Mouse (Mus musculus): ENCODE results near the gene Vwa2. TPM values are rescaled to one million over a fixed set of nuclear protein-coding genes. Genes with fewer than 3 reads are reported as not detected.
A peak's percentile ranks its signal among the peaks of the same experiment; 100 is the strongest.

Gene Vwa2
- polyA plus RNA-seq, 1 experiment, result 0.08 TPM

DNA sequence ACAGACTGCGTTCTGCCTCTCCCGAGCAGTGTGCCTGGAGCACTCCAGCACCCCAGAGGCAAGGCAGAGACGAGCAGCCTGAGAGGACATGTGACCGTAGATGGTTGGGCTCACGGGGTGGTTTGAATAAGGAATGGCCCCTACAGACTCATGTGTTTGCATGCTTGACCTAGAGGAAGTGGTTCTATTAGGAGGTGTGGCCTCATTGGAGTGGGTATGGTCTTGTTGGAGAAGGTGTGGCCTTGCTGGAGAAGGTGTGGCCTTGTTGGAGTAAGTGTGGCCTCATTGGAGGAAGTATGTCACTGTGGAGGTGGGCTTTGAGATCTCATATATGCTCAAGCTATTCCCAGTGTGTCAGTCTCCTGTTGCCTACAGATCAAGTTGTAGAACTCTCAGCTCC, 63.9 kb downstream of the Vwa2 start:
- no peak overlapping the region for H3K4me2 ChIP-seq (ENCODE audit: low read depth)
- no peaks in the 10 kb centered on the region for H3K36me3 ChIP-seq (ENCODE audit: control insufficient read depth, insufficient read depth)
- no peak overlapping the region for H3ac ChIP-seq (ENCODE audit: control insufficient read depth, insufficient read length)
- H3K27me3 ChIP-seq (ENCODE audit: control insufficient read depth, insufficient read depth, insufficient read length), result no peaks in the 10 kb centered on the region
- TF ChIP-seq POLR2AphosphoS2 (IDR thresholded peaks at IDR 0.05; ENCODE audit: insufficient read length, low read depth) (no peak), MYOG (IDR thresholded peaks at IDR 0.05; ENCODE audit: control insufficient read depth in 1 of 3, insufficient read depth in 1 of 3, insufficient read length in 2 of 3, low read depth in 2 of 3) (no peak), TCF12 (IDR thresholded peaks at IDR 0.05; ENCODE audit: insufficient read depth, poor library complexity, severe bottlenecking) (no peak), CEBPB (IDR thresholded peaks at IDR 0.05; ENCODE audit: insufficient read depth, poor library complexity, severe bottlenecking) (no peak), REST (IDR thresholded peaks at IDR 0.05; ENCODE audit: insufficient read depth, insufficient read length) (no peak)
- H3K4me3 ChIP-seq, result no peak overlapping the region
- no peaks in the 10 kb centered on the region for H3K79me2 ChIP-seq (ENCODE audit: control insufficient read depth, insufficient read depth)

DNA sequence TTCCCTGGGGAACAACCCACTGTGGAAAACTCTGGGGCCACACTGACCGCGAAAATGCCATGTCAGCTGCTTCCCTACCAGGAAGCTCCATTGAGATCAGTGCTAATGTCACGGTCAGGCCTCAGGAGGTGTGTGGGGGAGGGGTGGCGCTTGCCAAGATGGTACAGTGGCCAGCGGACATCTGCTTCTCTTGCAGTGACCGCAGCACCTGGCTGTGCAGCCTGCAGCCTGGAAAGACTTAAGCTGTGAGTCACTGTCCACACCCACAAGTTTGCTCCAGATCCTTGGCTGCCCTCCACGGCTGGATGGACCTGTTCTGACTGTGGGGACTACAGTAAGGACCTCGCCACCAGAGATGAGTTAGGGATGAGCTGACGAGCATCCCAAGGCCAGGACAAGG, 65.8 kb downstream of the Vwa2 start:
- Histone ChIP-seq H3K4me2 (ENCODE audit: low read depth) (peak overlapping the region; percentile 59), H3K4me3 (no peak overlapping the region), H3K27me3 (ENCODE audit: control insufficient read depth, insufficient read depth, insufficient read length) (no peaks in the 10 kb centered on the region), H3ac (ENCODE audit: control insufficient read depth, insufficient read length) (no peak overlapping the region), H3K36me3 (ENCODE audit: control insufficient read depth, insufficient read depth) (peaks cover 7% of the 10 kb centered on the region), H3K79me2 (ENCODE audit: control insufficient read depth, insufficient read depth) (no peaks in the 10 kb centered on the region)
- TF ChIP-seq POLR2A (IDR thresholded peaks at IDR 0.05; ENCODE audit: insufficient read length, low read depth) (no peak), E2F4 (IDR thresholded peaks at IDR 0.05; ENCODE audit: insufficient read depth) (no peak), MAX (IDR thresholded peaks at IDR 0.05; ENCODE audit: low read depth) (no peak), POLR2AphosphoS2 (IDR thresholded peaks at IDR 0.05; ENCODE audit: insufficient read length, low read depth) (peak; percentile 33), MYOD1 (IDR thresholded peaks at IDR 0.05; ENCODE audit: control insufficient read depth in 1 of 3, insufficient read length in 2 of 3, low read depth in 2 of 3) (peak; percentile 73 to 100 (median 99)), TCF3 (IDR thresholded peaks at IDR 0.05; ENCODE audit: insufficient read length, low read depth) (peak; percentile 100), USF1 (IDR thresholded peaks at IDR 0.05; ENCODE audit: low read depth) (no peak), REST (IDR thresholded peaks at IDR 0.05; ENCODE audit: insufficient read depth, insufficient read length) (no peak), TCF12 (IDR thresholded peaks at IDR 0.05; ENCODE audit: insufficient read depth, poor library complexity, severe bottlenecking) (peak; percentile 97), SRF (IDR thresholded peaks at IDR 0.05; ENCODE audit: control insufficient read depth, insufficient read length, low read depth) (no peak), CEBPB (IDR thresholded peaks at IDR 0.05; ENCODE audit: insufficient read depth, poor library complexity, severe bottlenecking) (no peak; the same call in 1 of the 2 replicates), MYOG (IDR thresholded peaks at IDR 0.05; ENCODE audit: control insufficient read depth in 1 of 3, insufficient read depth in 1 of 3, insufficient read length in 2 of 3, low read depth in 2 of 3) (peak; percentile 98 to 100 (median 100))

DNA sequence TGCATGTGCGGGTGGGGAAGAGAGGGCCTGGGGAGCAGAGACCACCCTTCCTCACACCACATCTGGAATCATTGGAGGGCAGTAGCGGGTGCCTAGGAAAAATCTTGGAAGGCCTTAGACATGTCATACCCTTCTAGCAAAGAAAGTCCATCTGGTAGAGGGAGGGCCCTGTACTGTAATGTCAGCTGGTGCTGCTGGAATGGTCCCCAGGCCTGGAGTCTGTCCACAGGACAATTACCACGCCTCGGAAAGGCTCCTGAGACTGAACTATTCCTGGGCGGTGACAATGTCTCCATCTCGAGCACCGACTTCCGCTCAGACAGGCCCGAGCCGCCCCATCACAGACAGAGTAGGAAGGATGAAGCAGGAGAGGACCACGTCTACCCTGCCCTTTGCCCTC, 66.5 kb downstream of the Vwa2 start:
- Histone ChIP-seq H3K27me3 (ENCODE audit: control insufficient read depth, insufficient read depth, insufficient read length) (no peaks in the 10 kb centered on the region), H3K4me2 (ENCODE audit: low read depth) (peak overlapping the region; percentile 59), H3K79me2 (ENCODE audit: control insufficient read depth, insufficient read depth) (no peaks in the 10 kb centered on the region), H3K36me3 (ENCODE audit: control insufficient read depth, insufficient read depth) (peaks cover 7% of the 10 kb centered on the region), H3K4me3 (no peak overlapping the region), H3ac (ENCODE audit: control insufficient read depth, insufficient read length) (no peak overlapping the region)
- no peak for TF ChIP-seq E2F4 (IDR thresholded peaks at IDR 0.05; ENCODE audit: insufficient read depth)
- no peak for TF ChIP-seq USF1 (IDR thresholded peaks at IDR 0.05; ENCODE audit: low read depth)
- no peak for TF ChIP-seq POLR2A (IDR thresholded peaks at IDR 0.05; ENCODE audit: insufficient read length, low read depth)
- peak in 2 of 3 experiments; percentile 63 to 74 for TF ChIP-seq MYOG (IDR thresholded peaks at IDR 0.05; ENCODE audit: control insufficient read depth in 1 of 3, insufficient read depth in 1 of 3, insufficient read length in 2 of 3, low read depth in 2 of 3)
- peak; percentile 38 for TF ChIP-seq TCF12 (IDR thresholded peaks at IDR 0.05; ENCODE audit: insufficient read depth, poor library complexity, severe bottlenecking)
- TF ChIP-seq MYOD1 (IDR thresholded peaks at IDR 0.05; ENCODE audit: control insufficient read depth in 1 of 3, insufficient read length in 2 of 3, low read depth in 2 of 3), result peak in 2 of 3 experiments; percentile 17 to 69
- no peak for TF ChIP-seq POLR2AphosphoS2 (IDR thresholded peaks at IDR 0.05; ENCODE audit: insufficient read length, low read depth)
- TF ChIP-seq TCF3 (IDR thresholded peaks at IDR 0.05; ENCODE audit: insufficient read length, low read depth), result peak; percentile 3

DNA sequence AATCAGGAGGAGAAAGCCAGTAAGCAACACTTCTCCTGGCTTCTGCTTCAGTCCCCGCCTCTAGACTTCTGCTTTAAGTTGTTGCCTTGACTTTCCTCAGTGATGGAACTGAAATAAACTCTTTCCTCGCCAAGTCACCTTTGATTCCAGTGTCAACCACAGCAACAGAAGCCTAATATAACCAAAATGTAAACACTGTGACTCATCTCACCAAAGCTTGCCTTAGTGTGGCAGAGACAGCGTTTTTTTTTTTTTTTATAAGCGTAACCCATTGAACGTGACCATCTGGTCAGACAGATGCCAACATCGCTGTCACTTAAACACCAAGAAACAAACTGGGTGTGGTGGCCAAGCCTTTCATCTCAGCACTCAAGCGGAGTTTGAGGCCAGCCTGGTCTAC, 68.2 kb downstream of the Vwa2 start:
- Histone ChIP-seq H3K79me2 (ENCODE audit: control insufficient read depth, insufficient read depth) (no peaks in the 10 kb centered on the region), H3K4me2 (ENCODE audit: low read depth) (no peak overlapping the region), H3K4me3 (no peak overlapping the region), H3ac (ENCODE audit: control insufficient read depth, insufficient read length) (no peak overlapping the region), H3K27me3 (ENCODE audit: control insufficient read depth, insufficient read depth, insufficient read length) (no peaks in the 10 kb centered on the region), H3K36me3 (ENCODE audit: control insufficient read depth, insufficient read depth) (peaks cover 7% of the 10 kb centered on the region)
- no peak for TF ChIP-seq TCF3 (IDR thresholded peaks at IDR 0.05; ENCODE audit: insufficient read length, low read depth)
- no peak for TF ChIP-seq MYOG (IDR thresholded peaks at IDR 0.05; ENCODE audit: control insufficient read depth in 1 of 3, insufficient read depth in 1 of 3, insufficient read length in 2 of 3, low read depth in 2 of 3)
- TF ChIP-seq CEBPB (IDR thresholded peaks at IDR 0.05; ENCODE audit: insufficient read depth, poor library complexity, severe bottlenecking), result no peak
- no peak for TF ChIP-seq SRF (IDR thresholded peaks at IDR 0.05; ENCODE audit: control insufficient read depth, insufficient read length, low read depth)
- TF ChIP-seq TCF12 (IDR thresholded peaks at IDR 0.05; ENCODE audit: insufficient read depth, poor library complexity, severe bottlenecking), result no peak
- TF ChIP-seq POLR2A (IDR thresholded peaks at IDR 0.05; ENCODE audit: insufficient read length, low read depth), result no peak
- TF ChIP-seq MYOD1 (IDR thresholded peaks at IDR 0.05; ENCODE audit: control insufficient read depth in 1 of 3, insufficient read length in 2 of 3, low read depth in 2 of 3), result no peak
- no peak for TF ChIP-seq E2F4 (IDR thresholded peaks at IDR 0.05; ENCODE audit: insufficient read depth)
- TF ChIP-seq REST (IDR thresholded peaks at IDR 0.05; ENCODE audit: insufficient read depth, insufficient read length), result no peak
- no peak for TF ChIP-seq POLR2AphosphoS2 (IDR thresholded peaks at IDR 0.05; ENCODE audit: insufficient read length, low read depth)
- TF ChIP-seq USF1 (IDR thresholded peaks at IDR 0.05; ENCODE audit: low read depth), result no peak
- TF ChIP-seq MAX (IDR thresholded peaks at IDR 0.05; ENCODE audit: low read depth), result no peak

- H3ac ChIP-seq (ENCODE audit: control insufficient read depth, insufficient read length), result no peak overlapping the region
- TF ChIP-seq TCF12 (IDR thresholded peaks at IDR 0.05; ENCODE audit: insufficient read depth, poor library complexity, severe bottlenecking) (no peak), MAX (IDR thresholded peaks at IDR 0.05; ENCODE audit: low read depth) (no peak), POLR2AphosphoS2 (IDR thresholded peaks at IDR 0.05; ENCODE audit: insufficient read length, low read depth) (no peak)
- H3K27me3 ChIP-seq (ENCODE audit: control insufficient read depth, insufficient read depth, insufficient read length), result no peaks in the 10 kb centered on the region
- no peaks in the 10 kb centered on the region for H3K79me2 ChIP-seq (ENCODE audit: control insufficient read depth, insufficient read depth)
- H3K4me3 ChIP-seq, result no peak overlapping the region
- H3K4me2 ChIP-seq (ENCODE audit: low read depth), result no peak overlapping the region
- peaks cover 7% of the 10 kb centered on the region for H3K36me3 ChIP-seq (ENCODE audit: control insufficient read depth, insufficient read depth)
Observed at GRCm38 (mm10) chr19:56944211-56944610, 70.2 kb downstream of the Vwa2 start.

Measured in myocyte (in vitro differentiated cells).